Mouse (Mus musculus) stomach, embryonic 16.5 days (tissue): ENCODE data around the gene Rnf180. TPM values are rescaled to one million over a fixed set of nuclear protein-coding genes. Genes with fewer than 3 reads are reported as not detected.

ENCODE experiments used
- ATAC-seq: fragments of 200-750 bp; cut with Nextera tagmentation; 2 replicates; pipeline ENCODE4 v1.8.0; 2017; ENCODE audit warnings: moderate number of reproducible peaks, moderate TSS enrichment; ENCODE audit not compliant: insufficient read depth, low FRiP score
- H3K27ac ChIP-seq: fragments of 300-500 bp; sonication (generic); 2 replicates; pipeline ENCODE4 v1.5.1; 2014; ENCODE audit warnings: low read length
- H3K27me3 ChIP-seq: fragments of 300-500 bp; sonication (generic); 2 replicates; pipeline ENCODE4 v1.6.1; 2014; ENCODE audit warnings: low read length, control low read depth, mixed read lengths; ENCODE audit not compliant: control insufficient read depth, insufficient read depth
- H3K36me3 ChIP-seq: fragments of 300-500 bp; sonication (generic); 2 replicates; pipeline ENCODE4 v1.6.1; 2014; ENCODE audit warnings: low read length; ENCODE audit not compliant: control insufficient read depth, insufficient read depth
- H3K4me1 ChIP-seq: fragments of 300-500 bp; sonication (generic); 2 replicates; pipeline ENCODE4 v1.6.1; 2014; ENCODE audit warnings: low read length, control low read depth, mixed read lengths; ENCODE audit not compliant: control insufficient read depth, insufficient read depth
- H3K4me2 ChIP-seq: fragments of 300-500 bp; sonication (generic); 2 replicates; pipeline ENCODE4 v1.6.1; 2014; ENCODE audit warnings: low read depth, low read length, mixed read lengths
- H3K4me3 ChIP-seq: fragments of 300-500 bp; sonication (generic); replicated peaks from 2 replicates; pipeline ENCODE4 v1.5.1; 2014; ENCODE audit warnings: mild to moderate bottlenecking, low read length
- H3K9ac ChIP-seq: fragments of 300-500 bp; sonication (generic); 2 replicates; pipeline ENCODE4 v1.6.1; 2014; ENCODE audit warnings: low read length
- H3K9me3 ChIP-seq: fragments of 300-500 bp; sonication (generic); replicated peaks from 2 replicates; pipeline ENCODE4 v1.6.1; 2016; ENCODE audit warnings: low read length, control low read depth; ENCODE audit not compliant: control insufficient read depth
- WGBS: fragments of 180-500 bp; shearing (Covaris S2); extraction: QIAGEN DNeasy Blood & Tissue Kit; methylation state at CpG from one replicate; pipeline ENCODE4 v1.1.7; 2014; 5-methylcytosine and 5-hydroxymethylcytosine counted together
- polyA plus RNA-seq: library from polyadenylated mRNA; unstranded; fragments of >200 nt; fragmentation: Nextera tagmentation; extraction: Ambion mirVana; gene quantifications from 2 replicates; pipeline ENCODE4 v1.2.1, GENCODE M21; 2015

Gene Rnf180
- polyA plus RNA-seq, 1 experiment from 2014 or later: 3.7 TPM

DNA sequence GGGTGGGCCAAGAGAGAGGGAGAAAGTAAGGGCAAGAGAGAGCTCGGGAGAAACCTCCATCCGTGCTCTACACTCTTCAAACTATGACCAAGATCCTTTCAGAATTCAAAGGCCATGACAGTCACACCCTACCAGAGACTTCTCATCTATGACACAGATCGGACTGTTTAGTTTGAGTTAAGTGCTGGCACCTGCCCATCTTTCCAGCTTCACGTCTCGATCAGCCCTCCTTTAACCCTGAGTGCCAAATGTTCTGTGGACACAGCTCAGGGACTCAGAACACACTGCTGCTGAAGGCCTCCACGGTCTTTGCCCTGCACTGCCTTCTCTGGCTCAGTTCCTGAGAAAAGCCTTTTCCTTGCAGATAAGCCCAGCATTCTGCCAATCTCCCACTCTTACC lies 27.2 kb downstream of the Rnf180 start:
- Histone ChIP-seq H3K4me2 (no peak overlapping the region), H3K27me3 (no peaks in the 10 kb centered on the region), H3K4me1 (no peaks in the 10 kb centered on the region), H3K27ac (no peak overlapping the region), H3K9ac (no peak overlapping the region), H3K36me3 (no peaks in the 10 kb centered on the region), H3K4me3 (no peak overlapping the region), H3K9me3 (no peaks in the 10 kb centered on the region)
- 71% methylated on average over 6 of the region's 6 CpGs for WGBS
- ATAC-seq: no peak

DNA sequence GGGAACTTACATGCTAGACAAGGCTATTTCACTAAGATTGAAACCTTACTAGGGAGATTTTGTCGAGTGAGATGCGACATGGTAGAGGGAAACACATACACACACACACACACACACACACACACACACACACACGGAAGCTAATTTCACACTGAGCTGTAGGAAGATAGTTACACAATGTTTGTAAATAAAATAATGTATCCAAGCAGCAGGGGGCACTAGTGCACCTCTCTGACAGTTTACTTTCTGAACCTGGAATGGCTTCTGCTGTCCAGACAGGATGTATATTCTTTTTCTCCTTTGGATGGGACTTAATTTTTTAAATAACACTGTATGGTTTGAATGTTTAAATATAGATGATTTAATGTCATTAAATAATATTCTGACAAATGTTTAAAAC lies 27.9 kb downstream of the Rnf180 start:
- Histone ChIP-seq H3K27ac (no peak overlapping the region), H3K9ac (no peak overlapping the region), H3K9me3 (no peaks in the 10 kb centered on the region), H3K36me3 (no peaks in the 10 kb centered on the region), H3K4me1 (no peaks in the 10 kb centered on the region), H3K27me3 (no peaks in the 10 kb centered on the region), H3K4me2 (no peak overlapping the region), H3K4me3 (no peak overlapping the region)
- 47% methylated on average over 3 of the region's 3 CpGs for WGBS
- no peak for ATAC-seq

DNA sequence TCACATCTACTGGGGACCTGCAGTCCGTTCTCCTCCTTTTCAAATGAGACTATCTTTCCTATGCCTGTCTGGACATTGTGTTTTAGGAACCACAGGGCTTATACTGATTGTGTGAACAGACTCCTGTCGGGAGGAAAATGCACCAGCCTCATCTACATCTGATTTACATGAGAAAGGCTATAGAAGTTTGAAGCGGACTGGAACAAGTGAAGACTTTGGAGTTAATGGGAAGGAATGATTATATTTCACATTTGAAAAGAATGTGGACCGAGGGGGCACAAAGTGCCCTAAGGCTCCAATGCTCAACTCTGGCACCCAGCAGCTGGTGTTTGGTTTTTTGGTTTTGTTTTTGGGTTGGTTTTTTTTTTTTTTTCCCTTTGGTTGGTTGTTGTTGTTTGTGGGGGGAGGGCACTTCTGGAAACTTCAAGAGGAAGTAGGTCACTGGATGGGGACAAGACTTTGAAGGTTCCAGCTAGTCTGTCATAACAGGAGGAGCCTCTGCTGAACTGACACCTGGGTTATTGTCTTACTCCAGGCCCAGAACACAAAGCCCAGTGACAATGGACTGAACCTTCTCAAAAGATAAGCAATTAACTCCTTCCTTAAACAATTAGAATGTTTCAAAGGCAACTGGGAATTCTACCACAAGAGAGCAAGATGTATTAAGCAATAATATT lies 37.7 kb downstream of the Rnf180 start:
- Histone ChIP-seq H3K4me1 (no peaks in the 10 kb centered on the region), H3K36me3 (no peaks in the 10 kb centered on the region), H3K4me3 (no peak overlapping the region), H3K27ac (no peak overlapping the region), H3K4me2 (no peak overlapping the region), H3K27me3 (no peaks in the 10 kb centered on the region), H3K9ac (no peak overlapping the region), H3K9me3 (no peaks in the 10 kb centered on the region)
- WGBS: 77% methylated on average over 4 of the region's 4 CpGs
- no peak for ATAC-seq

DNA sequence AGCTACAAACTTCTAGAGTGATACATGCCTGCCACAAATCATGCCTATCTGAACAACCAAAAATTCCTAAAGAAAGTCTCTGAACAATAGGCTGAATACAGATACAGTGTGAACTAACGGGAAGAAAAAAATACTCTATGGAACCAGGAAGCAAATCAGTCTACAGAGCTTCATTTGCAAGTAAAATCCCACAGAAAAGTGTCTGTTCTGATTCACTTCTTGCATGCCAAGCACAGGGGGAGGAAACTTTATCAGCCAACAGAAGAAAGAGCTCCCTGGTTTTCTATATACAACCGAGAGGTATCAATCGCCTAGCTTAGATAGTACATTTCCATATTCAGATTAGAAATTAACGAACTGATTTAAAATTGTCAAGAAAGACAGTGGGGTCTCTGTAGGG lies 43.8 kb downstream of the Rnf180 start:
- no peak for ATAC-seq
- H3K9ac ChIP-seq: no peak overlapping the region
- H3K27me3 ChIP-seq: no peaks in the 10 kb centered on the region
- WGBS: 74% methylated on average over 4 of the region's 4 CpGs
- no peaks in the 10 kb centered on the region for H3K36me3 ChIP-seq
- no peaks in the 10 kb centered on the region for H3K9me3 ChIP-seq
- no peaks in the 10 kb centered on the region for H3K4me1 ChIP-seq
- H3K4me3 ChIP-seq: no peak overlapping the region
- H3K4me2 ChIP-seq: no peak overlapping the region
- H3K27ac ChIP-seq: no peak overlapping the region

DNA sequence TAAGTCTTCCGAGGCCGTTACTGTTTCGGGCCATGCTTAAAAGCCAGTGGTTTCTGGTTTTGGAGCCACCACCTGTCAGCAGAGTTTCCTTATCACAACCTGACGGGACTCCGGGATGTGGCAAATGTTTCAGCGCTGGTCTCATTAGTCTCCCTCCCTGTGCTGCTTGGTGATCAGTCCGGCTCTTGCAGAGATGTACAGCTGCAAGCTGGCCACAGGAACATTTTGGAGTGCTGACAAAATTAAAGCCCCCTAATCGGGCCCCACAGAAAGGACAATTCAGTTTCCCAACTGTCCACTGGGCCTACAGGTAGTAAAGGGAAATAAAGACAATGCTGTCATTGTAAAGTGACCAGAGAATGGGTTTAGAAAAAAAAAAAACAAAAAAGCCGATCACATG lies 44.4 kb downstream of the Rnf180 start:
- no peaks in the 10 kb centered on the region for H3K36me3 ChIP-seq

DNA sequence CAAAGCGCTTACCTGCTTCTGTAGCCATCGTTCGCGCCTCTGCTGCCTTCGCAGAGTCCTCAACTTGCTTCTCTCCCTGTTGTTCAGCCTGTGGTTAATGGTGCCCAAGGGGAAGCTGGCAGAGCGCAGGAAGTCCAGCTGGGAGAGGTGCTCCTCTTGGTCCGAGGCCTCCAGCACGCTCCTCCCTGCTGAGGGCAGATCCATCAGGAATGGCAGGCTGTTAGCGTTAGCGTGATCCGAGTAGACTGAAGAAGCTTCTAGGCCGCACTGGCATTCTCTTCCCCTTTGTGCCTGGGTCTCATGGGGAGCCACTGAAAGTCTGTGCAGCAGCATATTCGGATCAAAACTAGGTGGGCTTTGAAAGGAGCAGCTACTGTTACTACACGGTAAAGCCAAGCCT lies 45.0 kb downstream of the Rnf180 start:
- no peaks in the 10 kb centered on the region for H3K4me1 ChIP-seq
- H3K4me3 ChIP-seq: no peak overlapping the region
- no peaks in the 10 kb centered on the region for H3K36me3 ChIP-seq
- no peak overlapping the region for H3K27ac ChIP-seq
- H3K9me3 ChIP-seq: no peaks in the 10 kb centered on the region
- no peak overlapping the region for H3K9ac ChIP-seq
- no peak for ATAC-seq
- 75% methylated on average over 14 of the region's 14 CpGs for WGBS
- H3K4me2 ChIP-seq: no peak overlapping the region
- H3K27me3 ChIP-seq: no peaks in the 10 kb centered on the region

More for the DNA sequence above, 44.4 kb downstream of the Rnf180 start:
- H3K9me3 ChIP-seq: no peaks in the 10 kb centered on the region
- H3K4me3 ChIP-seq: no peak overlapping the region
- H3K4me2 ChIP-seq: no peak overlapping the region
- no peak overlapping the region for H3K27ac ChIP-seq
- no peak overlapping the region for H3K9ac ChIP-seq
- H3K4me1 ChIP-seq: no peaks in the 10 kb centered on the region
- ATAC-seq: no peak
- WGBS: 65% methylated on average over 9 of the region's 9 CpGs
- H3K27me3 ChIP-seq: no peaks in the 10 kb centered on the region

DNA sequence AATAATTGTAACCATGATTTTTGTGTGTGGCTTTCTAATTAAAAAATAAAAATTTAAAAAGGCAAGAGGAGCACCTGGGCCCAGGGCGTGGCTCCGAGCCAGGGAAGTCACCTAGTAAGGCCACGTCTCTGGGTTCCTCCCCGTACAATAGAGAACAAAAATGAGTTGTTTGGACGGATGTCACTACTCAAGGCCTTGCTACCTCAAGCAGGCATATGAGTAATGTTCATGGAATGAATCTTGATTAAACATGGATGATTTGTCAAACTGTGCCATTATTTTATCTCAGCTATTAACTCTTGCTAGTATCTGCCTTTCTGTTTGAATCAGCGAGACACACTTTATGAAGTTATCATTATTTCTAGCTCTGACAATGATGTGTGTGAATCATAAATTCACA lies 46.9 kb downstream of the Rnf180 start:
- H3K9ac ChIP-seq: no peak overlapping the region
- no peaks in the 10 kb centered on the region for H3K4me1 ChIP-seq
- WGBS: 83% methylated on average over 6 of the region's 6 CpGs
- no peak overlapping the region for H3K27ac ChIP-seq
- no peaks in the 10 kb centered on the region for H3K36me3 ChIP-seq
- H3K4me3 ChIP-seq: no peak overlapping the region
- H3K27me3 ChIP-seq: no peaks in the 10 kb centered on the region
- no peaks in the 10 kb centered on the region for H3K9me3 ChIP-seq
- no peak overlapping the region for H3K4me2 ChIP-seq
- no peak for ATAC-seq

DNA sequence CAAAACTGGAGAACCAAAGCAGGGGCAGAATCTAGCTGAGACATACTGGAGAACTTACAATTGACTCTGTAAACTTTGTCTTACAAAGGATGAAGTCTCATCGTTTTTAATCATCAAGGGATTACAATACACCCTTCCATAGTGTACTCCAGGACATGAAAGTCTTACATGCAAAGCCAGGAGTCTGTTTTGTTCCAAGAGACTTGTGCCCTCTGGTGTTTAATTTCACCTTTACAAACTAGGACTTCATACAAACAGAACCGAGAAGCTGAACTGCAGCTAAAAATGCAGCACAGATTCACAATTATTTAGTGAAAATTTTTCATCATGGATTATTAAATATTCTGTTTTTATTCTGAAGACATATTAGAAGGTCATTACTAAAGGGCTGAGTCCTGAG lies 53.8 kb downstream of the Rnf180 start:
- Histone ChIP-seq H3K27me3 (no peaks in the 10 kb centered on the region), H3K27ac (no peak overlapping the region), H3K4me3 (no peak overlapping the region), H3K4me2 (no peak overlapping the region), H3K9me3 (no peaks in the 10 kb centered on the region), H3K36me3 (no peaks in the 10 kb centered on the region), H3K4me1 (no peaks in the 10 kb centered on the region), H3K9ac (no peak overlapping the region)
- WGBS: 50% methylated on average over 2 of the region's 2 CpGs
- ATAC-seq: no peak

DNA sequence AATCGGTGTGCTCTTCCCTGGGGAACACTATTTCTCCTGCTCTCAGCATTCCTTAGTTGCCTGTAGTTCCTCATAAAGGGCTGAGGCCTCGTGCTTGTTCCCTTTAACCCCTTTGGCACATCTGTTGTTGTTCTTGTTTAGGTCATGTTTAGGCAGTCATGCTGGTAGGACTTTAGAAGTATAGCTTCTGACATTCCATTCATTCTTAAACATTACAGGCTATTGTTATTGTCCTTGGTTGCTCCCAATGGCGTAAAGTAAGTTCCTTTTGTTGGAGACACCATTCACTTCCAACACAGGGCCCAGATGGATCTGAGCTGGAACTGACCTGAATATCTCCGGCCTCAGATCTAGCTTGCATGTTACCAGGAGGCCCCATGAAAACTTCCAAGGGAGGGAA lies 67.5 kb downstream of the Rnf180 start:
- no peak for ATAC-seq
- H3K9me3 ChIP-seq: no peaks in the 10 kb centered on the region
- no peak overlapping the region for H3K9ac ChIP-seq

More for the DNA sequence above, 67.5 kb downstream of the Rnf180 start:
- no peak overlapping the region for H3K4me2 ChIP-seq
- no peak overlapping the region for H3K27ac ChIP-seq
- 67% methylated on average over 4 of the region's 4 CpGs for WGBS
- H3K27me3 ChIP-seq: no peaks in the 10 kb centered on the region
- H3K4me3 ChIP-seq: no peak overlapping the region
- H3K36me3 ChIP-seq: no peaks in the 10 kb centered on the region
- H3K4me1 ChIP-seq: no peaks in the 10 kb centered on the region
